Mouse (Mus musculus) liver, embryonic 14.5 days (tissue): ENCODE results near the gene Nfia. TPM values are rescaled to one million over a fixed set of nuclear protein-coding genes. Genes with fewer than 3 reads are reported as not detected.

Source experiments
- ATAC-seq: fragments of 200-750 bp; cut with Nextera tagmentation; 2 replicates; pipeline ENCODE4 v1.8.0; 2017; ENCODE audit warnings: moderate number of reproducible peaks, mild to moderate bottlenecking, moderate library complexity; ENCODE audit not compliant: insufficient read depth
- DNase-seq, 3 experiments: peaks; one replicate each; pipeline ENCODE4 v3.0.0-alpha.2; 2012 to 2013; ENCODE audit warnings: low read depth in 3 of 3, low spot score in 3 of 3
- H3K27ac ChIP-seq: fragments of 300-500 bp; sonication (generic); 2 replicates; pipeline ENCODE4 v1.5.1; 2014; ENCODE audit warnings: moderate library complexity, mild to moderate bottlenecking, control low read depth, inconsistent platforms
- H3K27me3 ChIP-seq: fragments of 300-500 bp; sonication (generic); 2 replicates; pipeline ENCODE4 v1.6.1; 2014; ENCODE audit warnings: mild to moderate bottlenecking, low read length, moderate library complexity; ENCODE audit not compliant: control insufficient read depth, insufficient read depth
- H3K36me3 ChIP-seq: fragments of 300-500 bp; sonication (generic); replicated peaks from 2 replicates; pipeline ENCODE4 v1.6.1; 2014; ENCODE audit warnings: low read depth; ENCODE audit not compliant: control insufficient read depth, insufficient read depth
- H3K4me1 ChIP-seq, 2 experiments: fragments of 200-500 bp in 1 of 2; fragments of 300-500 bp in 1 of 2; sonication (generic) in 1 of 2; replicated peaks; 2 replicates each; pipeline ENCODE4 v1.6.1; 2012 to 2014; ENCODE audit warnings: antibody characterized with exemption in 1 of 2, inconsistent platforms in 1 of 2, low read length in 1 of 2; ENCODE audit not compliant: control insufficient read depth in 2 of 2, insufficient read depth in 2 of 2
- H3K4me2 ChIP-seq: fragments of 300-500 bp; sonication (generic); 2 replicates; pipeline ENCODE4 v1.6.1; 2014; ENCODE audit warnings: low read depth, mild to moderate bottlenecking, control low read depth, moderate library complexity
- H3K4me3 ChIP-seq, 2 experiments: fragments of 200-500 bp in 1 of 2; fragments of 300-500 bp in 1 of 2; sonication (generic) in 1 of 2; 2 replicates each; pipeline ENCODE4 v1.5.1; 2012 to 2014; ENCODE audit warnings: low read depth in 2 of 2, low read length in 2 of 2, mild to moderate bottlenecking in 2 of 2, control low read depth in 1 of 2, inconsistent platforms in 1 of 2, moderate library complexity in 1 of 2; ENCODE audit not compliant: insufficient read depth in 1 of 2
- H3K9ac ChIP-seq: fragments of 300-500 bp; sonication (generic); replicated peaks from 2 replicates; pipeline ENCODE4 v1.6.1; 2014; ENCODE audit warnings: mild to moderate bottlenecking, control low read depth, moderate library complexity
- H3K9me3 ChIP-seq: fragments of 300-500 bp; sonication (generic); 2 replicates; pipeline ENCODE4 v1.6.1; 2016; ENCODE audit warnings: low read length, mixed read lengths; ENCODE audit not compliant: control insufficient read depth
- CTCF ChIP-seq: IDR thresholded peaks from 2 replicates; pipeline ENCODE4 v1.5.1; 2016; ENCODE audit warnings: antibody characterized with exemption, low read depth, control low read depth
- EP300 ChIP-seq: IDR thresholded peaks from 2 replicates; pipeline ENCODE4 v1.6.1; 2016; ENCODE audit warnings: antibody characterized with exemption, low read depth
- WGBS: fragments of 180-500 bp; shearing (Covaris S2); extraction: QIAGEN DNeasy Blood & Tissue Kit; methylation state at CpG from one replicate; pipeline ENCODE4 v1.1.7; 2014; ENCODE audit not compliant: insufficient replicate concordance; 5-methylcytosine and 5-hydroxymethylcytosine counted together
- polyA plus RNA-seq, 2 experiments: library from polyadenylated mRNA; depleted of rRNA in 1 of 2; stranded (reverse) in 1 of 2; unstranded in 1 of 2; fragments of >200 nt; fragmentation: Nextera tagmentation in 1 of 2; extraction: Ambion mirVana in 1 of 2; gene quantifications; 2 replicates each; pipeline versions ENCODE4 v1.2.1 to v1.2.3; 2012 to 2014

The Nfia gene
- polyA plus RNA-seq, 2 experiments, result 1.0 to 2.6 TPM

GRCm38 (mm10) chr4:97974037-97974436, 201.5 kb downstream of the Nfia start:
- 55% methylated on average over 6 of the region's 6 CpGs for WGBS
- Histone ChIP-seq H3K9me3 (no peaks in the 10 kb centered on the region), H3K27me3 (no peaks in the 10 kb centered on the region), H3K9ac (no peak overlapping the region), H3K36me3 (no peaks in the 10 kb centered on the region), H3K27ac (no peak overlapping the region), H3K4me2 (no peak overlapping the region), H3K4me3 (no peak overlapping the region), H3K4me1 (no peaks in the 10 kb centered on the region)
- ATAC-seq, result no peak
- TF ChIP-seq EP300 (no peak), CTCF (no peak)
- DNase-seq, result no peak

- DNase-seq (no peak), ATAC-seq (no peak)
- Histone ChIP-seq H3K4me1 (no peaks in the 10 kb centered on the region), H3K9ac (no peak overlapping the region), H3K27ac (no peak overlapping the region), H3K36me3 (no peaks in the 10 kb centered on the region), H3K9me3 (no peaks in the 10 kb centered on the region), H3K27me3 (no peaks in the 10 kb centered on the region), H3K4me3 (no peak overlapping the region), H3K4me2 (no peak overlapping the region)
- WGBS, result 62% methylated on average over 5 of the region's 5 CpGs
- TF ChIP-seq EP300 (no peak), CTCF (no peak)
Observed at GRCm38 (mm10) chr4:97976891-97977290, 204.4 kb downstream of the Nfia start.

- Histone ChIP-seq H3K27me3 (no peaks in the 10 kb centered on the region), H3K4me2 (no peak overlapping the region), H3K9me3 (no peaks in the 10 kb centered on the region), H3K36me3 (no peaks in the 10 kb centered on the region), H3K4me1 (peaks cover 0 to 3% of the 10 kb centered on the region in 2 experiments; a peak in 1 of 4 replicates), H3K9ac (no peak overlapping the region), H3K27ac (no peak overlapping the region), H3K4me3 (no peak overlapping the region)
- no peak for DNase-seq
- WGBS, result 63% methylated on average over 2 of the region's 2 CpGs
- TF ChIP-seq CTCF (no peak), EP300 (no peak)
- ATAC-seq, result no peak
Observed at GRCm38 (mm10) chr4:97984361-97984760, 211.8 kb downstream of the Nfia start.

- no peak for ATAC-seq
- H3K36me3 ChIP-seq, result no peaks in the 10 kb centered on the region
- no peaks in the 10 kb centered on the region for H3K9me3 ChIP-seq
- no peaks in the 10 kb centered on the region for H3K27me3 ChIP-seq
- H3K4me2 ChIP-seq, result no peak overlapping the region
- DNase-seq, result no peak
- H3K27ac ChIP-seq, result no peak overlapping the region
- no peak overlapping the region for H3K9ac ChIP-seq
- no peak overlapping the region for H3K4me3 ChIP-seq
- TF ChIP-seq EP300 (no peak), CTCF (no peak)
- peaks cover 0 to 3% of the 10 kb centered on the region in 2 experiments; a peak in 1 of 4 replicates for H3K4me1 ChIP-seq
- WGBS, result 75% methylated on average over 1 of the region's 1 CpGs
Observed at GRCm38 (mm10) chr4:97986056-97986734, 213.7 kb downstream of the Nfia start.

- Histone ChIP-seq H3K36me3 (no peaks in the 10 kb centered on the region), H3K4me2 (no peak overlapping the region), H3K9ac (no peak overlapping the region), H3K9me3 (no peaks in the 10 kb centered on the region), H3K27ac (no peak overlapping the region), H3K27me3 (no peaks in the 10 kb centered on the region), H3K4me1 (peaks cover 0 to 3% of the 10 kb centered on the region in 2 experiments; a peak in 1 of 4 replicates), H3K4me3 (no peak overlapping the region)
- 52% methylated on average over 4 of the region's 4 CpGs for WGBS
- ATAC-seq (no peak), DNase-seq (no peak)
- TF ChIP-seq CTCF (no peak), EP300 (no peak)
Observed at GRCm38 (mm10) chr4:97986735-97987075, 214.2 kb downstream of the Nfia start.
